Mouse (Mus musculus) spleen, adult 2 months (tissue): ENCODE measurements around the gene Rrp36. TPM values are rescaled to one million over a fixed set of nuclear protein-coding genes. Genes with fewer than 3 reads are reported as not detected.

ENCODE experiments used
- DNase-seq, 2 experiments: peaks; one replicate each; pipeline versions ENCODE4 v3.0.0 to v3.0.0-alpha.2; 2012 to 2021; ENCODE audit warnings: low spot score in 2 of 2, low read depth in 1 of 2
- H3K27ac ChIP-seq: fragments of 200-500 bp; 2 replicates; pipeline ENCODE4 v1.5.1; 2012; ENCODE audit warnings: low read length, inconsistent platforms; ENCODE audit not compliant: insufficient read depth
- H3K27me3 ChIP-seq: fragments of 200-500 bp; 2 replicates; pipeline ENCODE4 v1.6.1; 2012; ENCODE audit warnings: mild to moderate bottlenecking, moderate library complexity, low read length, inconsistent platforms; ENCODE audit not compliant: control insufficient read depth, insufficient read depth
- H3K36me3 ChIP-seq: fragments of 200-500 bp; 2 replicates; pipeline ENCODE4 v1.6.1; 2012; ENCODE audit warnings: mild to moderate bottlenecking, low read length, inconsistent platforms; ENCODE audit not compliant: control insufficient read depth, insufficient read depth
- H3K4me1 ChIP-seq: fragments of 200-500 bp; 2 replicates; pipeline ENCODE4 v1.6.1; 2011; ENCODE audit warnings: inconsistent platforms; ENCODE audit not compliant: control insufficient read depth, insufficient read depth, insufficient read length
- H3K4me3 ChIP-seq: fragments of 200-500 bp; 2 replicates; pipeline ENCODE4 v1.5.1; 2011; ENCODE audit warnings: mild to moderate bottlenecking, inconsistent platforms; ENCODE audit not compliant: insufficient read depth, insufficient read length; ENCODE audit errors: extremely low read depth
- CTCF ChIP-seq: fragments of 200-500 bp; IDR thresholded peaks from 2 replicates; pipeline ENCODE4 v1.5.1; 2011; ENCODE audit warnings: mild to moderate bottlenecking, inconsistent platforms; ENCODE audit not compliant: insufficient read depth, insufficient read length, insufficient replicate concordance; ENCODE audit errors: extremely low read depth
- POLR2A ChIP-seq: fragments of 200-500 bp; IDR thresholded peaks from 2 replicates; pipeline ENCODE4 v1.6.1; 2011; ENCODE audit warnings: low read depth, low read length, inconsistent platforms
- WGBS: fragments of 180-500 bp; shearing (Covaris S2); methylation state at CpG from one replicate; pipeline ENCODE4 v1.1.7; 2018; 5-methylcytosine and 5-hydroxymethylcytosine counted together
- polyA plus RNA-seq: library from polyadenylated mRNA; depleted of rRNA; stranded (reverse); fragments of >200 nt; gene quantifications from 2 replicates; pipeline ENCODE4 v1.2.3, GENCODE M21; 2012

The Rrp36 gene
- polyA plus RNA-seq, 1 experiment, result 25.8 TPM

DNA sequence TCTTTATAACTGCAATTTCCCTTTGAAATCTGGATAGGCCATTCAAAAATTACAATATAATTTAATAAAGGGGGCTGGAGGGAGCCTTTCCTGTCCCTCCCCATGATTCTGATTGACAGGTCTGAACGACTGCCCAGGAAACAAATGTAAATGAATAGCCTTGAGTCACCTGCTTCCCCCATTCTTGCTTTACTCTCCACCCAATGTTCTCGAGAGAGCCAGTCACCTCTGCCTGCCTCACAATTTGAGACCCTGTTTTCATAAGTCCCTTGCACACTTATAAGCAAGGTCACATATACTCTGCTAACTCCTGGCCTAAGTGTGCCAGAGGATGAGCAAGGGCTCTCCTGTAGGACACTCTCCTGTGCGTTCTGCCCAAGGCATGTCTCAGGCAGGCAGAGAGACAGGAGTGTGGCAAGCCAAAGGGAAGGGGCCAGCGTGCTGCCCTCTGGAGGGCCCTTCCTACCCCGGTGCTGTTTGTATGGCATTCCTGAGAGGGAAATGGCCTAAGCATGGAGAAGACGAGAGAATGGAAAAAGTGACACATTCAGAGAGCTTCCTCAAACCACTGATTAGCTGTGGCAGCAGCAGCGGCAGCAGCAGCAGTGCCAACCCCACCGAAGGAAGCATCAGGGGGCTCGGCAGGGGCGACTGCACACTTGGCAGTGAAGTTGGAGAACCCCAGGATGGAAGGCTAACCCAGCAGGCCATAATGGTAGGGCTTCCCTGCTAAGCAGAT lies 50.2 kb downstream of the Rrp36 start:
- no peak for DNase-seq
- WGBS, result 30% methylated on average over 10 of the region's 10 CpGs
- peaks cover 1% of the 10 kb centered on the region; the same call in 1 of the 2 replicates for H3K4me1 ChIP-seq

GRCm38 (mm10) chr17:46622269-46622668 lies 51.9 kb downstream of the Rrp36 start:
- TF ChIP-seq CTCF (no peak), POLR2A (no peak)
- no peak for DNase-seq
- no peaks in the 10 kb centered on the region for H3K36me3 ChIP-seq
- no peaks in the 10 kb centered on the region for H3K27me3 ChIP-seq
- WGBS, result 33% methylated on average over 11 of the region's 11 CpGs
- H3K27ac ChIP-seq, result no peak overlapping the region
- H3K4me3 ChIP-seq, result no peak overlapping the region
- no peaks in the 10 kb centered on the region for H3K4me1 ChIP-seq

More for the DNA sequence above, 50.2 kb downstream of the Rrp36 start:
- Histone ChIP-seq H3K36me3 (no peaks in the 10 kb centered on the region), H3K27me3 (peaks cover 4% of the 10 kb centered on the region; the same call in 1 of the 2 replicates), H3K27ac (no peak overlapping the region), H3K4me3 (no peak overlapping the region)
- TF ChIP-seq POLR2A, result no peak
- no peak for TF ChIP-seq CTCF

- Histone ChIP-seq H3K27me3 (no peaks in the 10 kb centered on the region), H3K4me1 (no peaks in the 10 kb centered on the region), H3K4me3 (no peak overlapping the region), H3K27ac (no peak overlapping the region), H3K36me3 (no peaks in the 10 kb centered on the region)
- no peak for TF ChIP-seq CTCF
- TF ChIP-seq POLR2A, result no peak
- no peak for DNase-seq
- WGBS, result 76% methylated on average over 15 of the region's 15 CpGs
These were observed 52.8 kb downstream of the Rrp36 start for GRCm38 (mm10) chr17:46621324-46621723.

GRCm38 (mm10) chr17:46619683-46620357 lies 54.3 kb downstream of the Rrp36 start:
- no peak for TF ChIP-seq POLR2A
- no peak for TF ChIP-seq CTCF
- Histone ChIP-seq H3K4me3 (no peak overlapping the region), H3K27me3 (no peaks in the 10 kb centered on the region), H3K4me1 (no peaks in the 10 kb centered on the region), H3K27ac (no peak overlapping the region), H3K36me3 (no peaks in the 10 kb centered on the region)
- DNase-seq, result no peak
- 91% methylated on average over 16 of the region's 16 CpGs for WGBS

DNA sequence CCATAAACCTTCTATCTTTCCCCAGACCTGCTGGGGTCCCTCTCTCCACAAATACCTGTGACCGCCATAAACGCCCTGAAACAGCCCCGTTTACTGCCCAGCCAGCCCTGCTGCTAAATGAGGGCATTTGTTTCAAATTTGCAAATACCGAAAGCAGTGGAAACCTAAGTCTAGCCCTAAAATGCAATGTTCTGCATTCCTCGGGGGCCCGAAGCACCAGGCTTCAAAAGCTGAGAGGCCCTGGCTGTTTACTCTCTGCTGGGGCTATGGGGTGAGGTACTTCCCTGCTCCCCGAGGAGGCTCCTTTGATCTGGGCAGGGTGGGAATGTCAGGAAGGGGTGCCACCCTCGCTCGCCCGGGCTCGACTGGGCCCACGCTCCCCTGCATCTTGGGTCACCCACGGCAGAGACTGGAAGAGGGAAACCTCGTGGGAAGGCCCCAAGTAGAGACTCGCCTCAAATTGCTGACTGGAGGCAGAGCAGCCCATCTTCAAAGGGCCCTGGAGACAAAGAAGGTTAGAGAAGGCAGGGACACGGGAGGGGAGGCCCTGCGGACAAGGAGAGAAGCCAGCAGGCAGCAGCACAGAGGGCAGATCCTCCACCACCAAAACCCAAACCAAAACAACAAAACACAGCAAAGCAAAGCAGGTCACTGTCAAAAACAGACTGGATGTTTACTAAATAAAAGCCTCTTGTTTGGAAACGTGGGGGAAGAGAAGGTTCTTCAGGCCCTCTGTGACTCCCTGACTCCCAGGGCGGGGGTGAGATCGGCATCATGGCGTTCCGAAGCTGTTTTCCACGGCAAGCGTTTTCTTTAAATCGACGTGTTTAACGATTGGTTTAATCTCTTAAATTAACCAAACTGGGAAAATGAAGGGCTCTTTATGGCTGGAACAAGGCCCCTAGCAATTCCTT lies 55.1 kb downstream of the Rrp36 start:
- H3K27me3 ChIP-seq, result no peaks in the 10 kb centered on the region
- TF ChIP-seq CTCF, result no peak
- no peak for TF ChIP-seq POLR2A
- no peak overlapping the region for H3K27ac ChIP-seq
- H3K4me1 ChIP-seq, result no peaks in the 10 kb centered on the region
- 72% methylated on average over 27 of the region's 27 CpGs for WGBS
- H3K4me3 ChIP-seq, result no peak overlapping the region
- no peak for DNase-seq
- H3K36me3 ChIP-seq, result no peaks in the 10 kb centered on the region

- no peak for DNase-seq
- Histone ChIP-seq H3K4me3 (no peak overlapping the region), H3K27me3 (no peaks in the 10 kb centered on the region), H3K4me1 (no peaks in the 10 kb centered on the region), H3K27ac (no peak overlapping the region), H3K36me3 (no peaks in the 10 kb centered on the region)
- TF ChIP-seq CTCF, result no peak
- TF ChIP-seq POLR2A, result no peak
- 58% methylated on average over 6 of the region's 6 CpGs for WGBS
These were observed 55.8 kb downstream of the Rrp36 start for GRCm38 (mm10) chr17:46618394-46618768.
